Mouse (Mus musculus) neural tube, embryonic 13.5 days (tissue): Measurements from ENCODE around the gene Spag7. TPM values are rescaled to one million over a fixed set of nuclear protein-coding genes. Genes with fewer than 3 reads are reported as not detected.
A peak's percentile ranks its signal among the peaks of the same experiment; 100 is the strongest.

Source experiments
- ATAC-seq: fragments of 200-750 bp; cut with Nextera tagmentation; 2 replicates; pipeline ENCODE4 v1.8.0; 2017; ENCODE audit warnings: low read depth, mild to moderate bottlenecking, moderate TSS enrichment, moderate library complexity
- H3K27ac ChIP-seq: fragments of 300-500 bp; sonication (generic); replicated peaks from 2 replicates; pipeline ENCODE4 v1.5.1; 2015; ENCODE audit warnings: moderate library complexity, mild to moderate bottlenecking, inconsistent platforms
- H3K27me3 ChIP-seq: fragments of 300-500 bp; sonication (generic); 2 replicates; pipeline ENCODE4 v1.6.1; 2015; ENCODE audit warnings: mild to moderate bottlenecking, inconsistent platforms
- H3K36me3 ChIP-seq: fragments of 300-500 bp; sonication (generic); 2 replicates; pipeline ENCODE4 v1.6.1; 2015; ENCODE audit warnings: mild to moderate bottlenecking, inconsistent platforms
- H3K4me1 ChIP-seq: fragments of 300-500 bp; sonication (generic); replicated peaks from 2 replicates; pipeline ENCODE4 v1.6.1; 2015; ENCODE audit warnings: inconsistent platforms
- H3K4me2 ChIP-seq: fragments of 300-500 bp; sonication (generic); 2 replicates; pipeline ENCODE4 v1.6.1; 2015; ENCODE audit warnings: inconsistent platforms, mild to moderate bottlenecking, moderate library complexity
- H3K4me3 ChIP-seq: fragments of 300-500 bp; sonication (generic); 2 replicates; pipeline ENCODE4 v1.5.1; 2015; ENCODE audit warnings: mild to moderate bottlenecking, inconsistent platforms
- H3K9ac ChIP-seq: fragments of 300-500 bp; sonication (generic); 2 replicates; pipeline ENCODE4 v1.6.1; 2015; ENCODE audit warnings: moderate library complexity, mild to moderate bottlenecking, inconsistent platforms
- H3K9me3 ChIP-seq: fragments of 300-500 bp; sonication (generic); 2 replicates; pipeline ENCODE4 v1.6.1; 2016; ENCODE audit warnings: inconsistent platforms
- WGBS: fragments of 180-500 bp; shearing (Covaris S2); methylation state at CpG from one replicate; pipeline ENCODE4 v1.1.7; 2015; 5-methylcytosine and 5-hydroxymethylcytosine counted together
- polyA plus RNA-seq: library from polyadenylated mRNA; unstranded; fragments of >200 nt; fragmentation: Nextera tagmentation; extraction: Ambion mirVana; gene quantifications from 2 replicates; pipeline ENCODE4 v1.2.1, GENCODE M21; 2015

Spag7 gene
- polyA plus RNA-seq, 1 experiment from 2014 or later: 169 TPM

- under 1% methylated on average over 63 of the region's 63 CpGs for WGBS
- no peaks in the 10 kb centered on the region for H3K27me3 ChIP-seq
- ATAC-seq: peak; percentile 91
- peak within 1 kb of the TSS; percentile 94 for H3K27ac ChIP-seq
- peak within 1 kb of the TSS; percentile 100 for H3K4me2 ChIP-seq
- no peaks in the 10 kb centered on the region for H3K9me3 ChIP-seq
- peak within 1 kb of the TSS; percentile 87 for H3K4me3 ChIP-seq
- H3K9ac ChIP-seq: peak within 1 kb of the TSS; percentile 93
- peaks cover 66% of the 10 kb centered on the region for H3K36me3 ChIP-seq
- H3K4me1 ChIP-seq: peaks cover 50% of the 10 kb centered on the region
These were observed 22.2 kb downstream of the Spag7 start, which contains the start of the genes Rnf167 and Slc25a11 for GRCm38 (mm10) chr11:70646691-70647650. TSS of gene Rnf167 (plus strand) at chr11:70647235. TSS of gene Slc25a11 (minus strand) at chr11:70647479.

GRCm38 (mm10) chr11:70646259-70646555, 23.0 kb downstream of the Spag7 start:
- peaks cover 42% of the 10 kb centered on the region for H3K4me1 ChIP-seq

DNA sequence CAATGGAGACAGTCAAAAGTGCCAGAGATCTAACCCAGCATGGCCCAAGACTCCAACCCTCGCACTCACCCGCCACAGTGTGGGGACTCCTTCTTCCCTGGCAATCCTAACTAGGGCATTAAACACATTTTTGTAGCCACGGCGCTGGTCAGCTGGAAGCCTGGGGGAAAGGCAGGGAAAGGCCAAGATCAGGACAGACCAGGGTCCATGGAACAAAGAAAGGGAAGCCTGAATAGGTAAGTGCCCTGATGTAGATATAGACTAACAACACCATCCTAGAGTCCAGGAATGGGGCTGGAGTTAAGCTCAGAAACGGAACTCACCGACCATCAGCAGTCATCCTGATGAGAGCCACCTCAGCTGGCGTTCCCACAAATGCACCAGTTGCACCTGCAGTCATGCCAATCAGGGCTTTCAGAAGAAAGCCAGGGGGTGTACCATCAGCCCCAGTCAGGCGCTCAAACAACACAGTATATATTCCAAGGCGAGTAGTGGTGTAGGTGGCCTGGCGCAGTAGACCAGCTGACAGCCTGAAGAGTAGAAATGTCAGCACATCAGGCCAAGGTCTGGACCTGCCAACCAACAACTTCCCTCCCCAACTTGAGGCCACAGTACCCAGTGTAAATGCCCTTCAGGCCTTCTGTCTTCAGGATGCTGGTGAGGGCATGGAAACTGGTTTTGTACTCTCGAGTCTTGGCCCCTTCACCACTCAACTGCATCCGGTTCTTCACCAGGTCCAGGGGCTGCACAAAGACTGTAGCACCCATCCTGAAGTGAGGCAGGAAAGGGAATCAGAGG, 23.6 kb downstream of the Spag7 start:
- H3K4me1 ChIP-seq: peaks cover 37% of the 10 kb centered on the region
- WGBS: 94% methylated on average over 12 of the region's 12 CpGs
- H3K27ac ChIP-seq: peak overlapping the region; percentile 91; the same call in 1 of the 2 replicates
- H3K9me3 ChIP-seq: no peaks in the 10 kb centered on the region
- H3K9ac ChIP-seq: peak overlapping the region; percentile 90
- peaks cover 53% of the 10 kb centered on the region for H3K36me3 ChIP-seq
- peak overlapping the region; percentile 100 for H3K4me2 ChIP-seq
- ATAC-seq: no peak
- H3K4me3 ChIP-seq: peak overlapping the region; percentile 87
- H3K27me3 ChIP-seq: no peaks in the 10 kb centered on the region

More at GRCm38 (mm10) chr11:70646259-70646555, 23.0 kb downstream of the Spag7 start:
- 16% methylated on average over 3 of the region's 3 CpGs for WGBS
- H3K9me3 ChIP-seq: no peaks in the 10 kb centered on the region
- peak overlapping the region; percentile 91 for H3K27ac ChIP-seq
- peak overlapping the region; percentile 87 for H3K4me3 ChIP-seq
- H3K27me3 ChIP-seq: no peaks in the 10 kb centered on the region
- no peak for ATAC-seq
- H3K36me3 ChIP-seq: peaks cover 59% of the 10 kb centered on the region
- H3K4me2 ChIP-seq: peak overlapping the region; percentile 100
- H3K9ac ChIP-seq: peak overlapping the region; percentile 90

DNA sequence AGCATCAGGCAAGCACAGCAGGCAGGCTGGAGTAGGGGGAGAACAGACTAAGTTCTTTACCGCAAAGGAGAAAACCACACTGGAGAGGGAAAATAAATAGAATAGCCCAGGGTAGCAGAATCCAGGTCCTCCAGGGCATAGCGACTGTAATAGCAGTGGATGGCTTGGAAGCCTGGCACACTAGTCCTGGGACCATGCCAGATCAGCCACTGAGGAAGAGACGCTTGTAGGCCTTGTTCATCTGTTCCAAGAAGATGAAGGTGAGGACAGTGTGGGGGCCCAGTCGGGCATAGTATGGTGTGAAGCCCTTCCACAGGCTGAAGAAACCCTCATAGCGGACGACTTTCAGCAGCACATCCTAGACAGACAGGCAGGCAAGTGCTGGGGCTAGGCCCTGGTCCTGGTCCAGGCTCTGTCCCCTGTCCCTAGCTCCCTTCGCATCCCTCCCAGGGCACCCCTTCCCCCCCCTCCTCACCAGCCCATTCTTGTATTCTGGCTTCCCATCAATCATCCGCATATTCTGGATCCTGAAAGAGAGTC, 24.6 kb downstream of the Spag7 start:
- Histone ChIP-seq H3K36me3 (peaks cover 43% of the 10 kb centered on the region), H3K9ac (0 out of 2 replicates have a peak overlapping the region, but pooled peaks have one; percentile 13), H3K4me3 (no peak overlapping the region), H3K9me3 (no peaks in the 10 kb centered on the region), H3K4me1 (peaks cover 34% of the 10 kb centered on the region), H3K4me2 (no peak overlapping the region), H3K27ac (no peak overlapping the region), H3K27me3 (no peaks in the 10 kb centered on the region)
- 98% methylated on average over 8 of the region's 8 CpGs for WGBS
- no peak for ATAC-seq

DNA sequence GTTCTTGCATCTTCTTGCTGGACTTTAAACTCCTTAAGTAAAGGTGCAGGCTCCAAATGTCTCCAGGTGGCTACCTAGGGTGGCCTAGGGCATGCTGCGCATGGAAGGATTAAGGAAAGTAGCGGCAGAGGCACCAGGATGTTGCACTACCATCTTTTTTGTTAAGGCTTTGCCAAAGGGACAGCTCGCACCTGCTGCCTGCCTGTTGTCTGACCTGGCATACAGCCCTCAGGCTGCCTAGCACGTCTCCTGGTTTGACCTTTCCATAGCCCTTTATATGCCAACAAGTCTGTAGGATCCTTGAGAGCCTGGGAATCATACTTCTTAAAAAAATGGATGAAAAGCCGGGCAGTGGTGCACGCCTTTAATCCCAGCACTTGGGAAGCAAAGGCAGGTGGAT, 26.2 kb downstream of the Spag7 start:
- no peak for ATAC-seq
- peaks cover 21% of the 10 kb centered on the region for H3K4me1 ChIP-seq
- no peak overlapping the region for H3K27ac ChIP-seq
- no peaks in the 10 kb centered on the region for H3K27me3 ChIP-seq
- 90% methylated on average over 6 of the region's 6 CpGs for WGBS
- no peak overlapping the region for H3K9ac ChIP-seq
- no peaks in the 10 kb centered on the region for H3K9me3 ChIP-seq
- H3K4me3 ChIP-seq: no peak overlapping the region
- H3K4me2 ChIP-seq: no peak overlapping the region
- H3K36me3 ChIP-seq: peaks cover 34% of the 10 kb centered on the region

- H3K27me3 ChIP-seq: no peaks in the 10 kb centered on the region
- no peak overlapping the region for H3K4me3 ChIP-seq
- no peak overlapping the region for H3K9ac ChIP-seq
- peaks cover 13% of the 10 kb centered on the region for H3K4me1 ChIP-seq
- H3K36me3 ChIP-seq: peaks cover 34% of the 10 kb centered on the region
- no peak overlapping the region for H3K27ac ChIP-seq
- H3K9me3 ChIP-seq: no peaks in the 10 kb centered on the region
- no peak for ATAC-seq
- no peak overlapping the region for H3K4me2 ChIP-seq
- WGBS: 85% methylated on average over 7 of the region's 7 CpGs
These were observed 28.0 kb downstream of the Spag7 start for GRCm38 (mm10) chr11:70641241-70641640.

DNA sequence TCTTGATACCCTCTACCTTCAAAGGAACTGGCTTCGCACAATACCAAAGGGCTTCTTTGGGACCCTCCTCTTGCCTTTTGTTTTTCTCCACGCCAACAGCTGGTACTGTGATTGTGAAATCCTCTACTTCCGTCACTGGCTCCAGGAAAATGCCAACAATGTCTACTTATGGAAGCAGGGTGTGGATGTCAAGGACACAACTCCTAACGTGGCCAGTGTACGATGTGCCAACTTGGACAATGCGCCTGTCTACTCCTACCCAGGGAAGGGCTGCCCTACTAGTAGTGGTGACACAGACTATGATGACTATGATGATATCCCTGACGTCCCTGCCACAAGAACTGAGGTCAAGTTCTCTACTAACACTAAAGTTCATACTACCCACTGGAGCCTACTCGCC, 29.2 kb downstream of the Spag7 start:
- no peak overlapping the region for H3K4me2 ChIP-seq
- H3K27ac ChIP-seq: no peak overlapping the region
- WGBS: 89% methylated on average over 8 of the region's 8 CpGs
- H3K4me3 ChIP-seq: no peak overlapping the region
- no peaks in the 10 kb centered on the region for H3K27me3 ChIP-seq
- H3K36me3 ChIP-seq: peaks cover 26% of the 10 kb centered on the region
- no peaks in the 10 kb centered on the region for H3K9me3 ChIP-seq
- H3K9ac ChIP-seq: no peak overlapping the region
- no peak for ATAC-seq
- peaks cover under 1% of the 10 kb centered on the region; the same call in 1 of the 2 replicates for H3K4me1 ChIP-seq

DNA sequence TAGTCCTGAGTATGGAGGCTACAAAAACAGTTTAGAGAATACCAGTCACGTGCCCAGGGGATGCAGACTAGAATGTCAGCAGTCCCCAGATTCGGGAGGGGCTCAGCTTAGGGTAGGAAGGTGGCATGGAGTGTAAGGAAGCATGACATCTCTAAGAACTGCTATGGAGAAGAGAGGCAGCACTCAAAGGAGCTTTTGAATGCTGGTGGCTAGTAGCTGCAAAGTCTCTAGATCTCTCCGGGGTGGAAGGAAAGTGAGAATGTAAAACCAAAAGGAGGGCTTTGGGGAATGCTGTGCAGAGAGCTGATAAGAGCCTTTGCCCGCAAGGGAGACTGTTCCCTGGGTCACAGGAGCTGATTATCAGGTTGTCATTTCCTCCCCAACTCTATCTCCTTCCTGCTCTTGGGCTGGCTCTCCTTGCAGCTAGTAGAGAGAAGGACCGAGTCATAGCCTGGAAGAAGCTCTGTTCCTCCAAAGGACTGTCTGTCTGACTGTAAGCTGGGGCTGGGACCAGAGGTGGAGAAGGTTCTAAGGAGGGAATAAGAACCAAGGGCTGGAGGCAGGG, 30.4 kb downstream of the Spag7 start, which contains the start of gene Gp1ba:
Gp1ba (plus strand) TSS at position 409 of the 565 bp plus-strand sequence.
- no peaks in the 10 kb centered on the region for H3K27me3 ChIP-seq
- no peak within 1 kb of the TSS for H3K4me3 ChIP-seq
- no peak within 1 kb of the TSS for H3K9ac ChIP-seq
- 59% methylated on average over 5 of the region's 5 CpGs for WGBS
- peaks cover 14% of the 10 kb centered on the region for H3K36me3 ChIP-seq
- no peaks in the 10 kb centered on the region for H3K9me3 ChIP-seq
- H3K27ac ChIP-seq: no peak within 1 kb of the TSS
- no peak for ATAC-seq
- H3K4me2 ChIP-seq: no peak within 1 kb of the TSS
- no peaks in the 10 kb centered on the region for H3K4me1 ChIP-seq

- H3K4me2 ChIP-seq: no peak overlapping the region
- no peak overlapping the region for H3K27ac ChIP-seq
- H3K4me3 ChIP-seq: no peak overlapping the region
- no peaks in the 10 kb centered on the region for H3K9me3 ChIP-seq
- H3K36me3 ChIP-seq: peaks cover 9% of the 10 kb centered on the region; the same call in 1 of the 2 replicates
- H3K4me1 ChIP-seq: no peaks in the 10 kb centered on the region
- H3K9ac ChIP-seq: no peak overlapping the region
- no peaks in the 10 kb centered on the region for H3K27me3 ChIP-seq
- 91% methylated on average over 1 of the region's 1 CpGs for WGBS
- ATAC-seq: no peak
These were observed 30.9 kb downstream of the Spag7 start for GRCm38 (mm10) chr11:70638293-70638692.

- no peak for ATAC-seq
- Histone ChIP-seq H3K4me1 (no peaks in the 10 kb centered on the region), H3K4me3 (no peak overlapping the region), H3K27me3 (no peaks in the 10 kb centered on the region), H3K9me3 (no peaks in the 10 kb centered on the region), H3K27ac (no peak overlapping the region), H3K4me2 (no peak overlapping the region), H3K9ac (no peak overlapping the region), H3K36me3 (peaks cover 4% of the 10 kb centered on the region; the same call in 1 of the 2 replicates)
- 95% methylated on average over 1 of the region's 1 CpGs for WGBS
These were observed 31.5 kb downstream of the Spag7 start for GRCm38 (mm10) chr11:70637764-70638163.

DNA sequence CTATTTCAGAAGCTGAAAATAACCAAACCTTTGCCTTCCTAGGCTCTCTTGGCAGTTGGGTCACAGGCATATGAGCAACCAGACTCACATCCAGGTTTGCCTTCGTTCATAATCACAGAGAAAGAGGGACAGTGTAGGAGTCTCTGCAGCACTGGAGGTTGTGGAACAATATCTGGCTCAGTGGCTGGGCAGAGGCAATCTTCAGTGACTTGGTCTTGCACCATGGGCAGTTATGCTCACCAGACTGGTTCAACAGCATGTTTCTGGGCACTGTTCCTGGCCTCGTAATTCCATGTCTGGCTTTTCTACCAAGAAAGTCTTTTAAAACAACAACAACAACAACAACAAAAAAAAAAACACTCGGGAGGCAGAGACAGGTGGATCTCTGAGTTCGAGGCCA, 33.6 kb downstream of the Spag7 start:
- ATAC-seq: no peak
- 81% methylated on average over 4 of the region's 4 CpGs for WGBS
- Histone ChIP-seq H3K36me3 (no peaks in the 10 kb centered on the region), H3K4me3 (no peak overlapping the region), H3K27ac (no peak overlapping the region), H3K9me3 (no peaks in the 10 kb centered on the region), H3K4me1 (no peaks in the 10 kb centered on the region), H3K9ac (no peak overlapping the region), H3K27me3 (no peaks in the 10 kb centered on the region), H3K4me2 (no peak overlapping the region)
